In the genomic region with DNA sequence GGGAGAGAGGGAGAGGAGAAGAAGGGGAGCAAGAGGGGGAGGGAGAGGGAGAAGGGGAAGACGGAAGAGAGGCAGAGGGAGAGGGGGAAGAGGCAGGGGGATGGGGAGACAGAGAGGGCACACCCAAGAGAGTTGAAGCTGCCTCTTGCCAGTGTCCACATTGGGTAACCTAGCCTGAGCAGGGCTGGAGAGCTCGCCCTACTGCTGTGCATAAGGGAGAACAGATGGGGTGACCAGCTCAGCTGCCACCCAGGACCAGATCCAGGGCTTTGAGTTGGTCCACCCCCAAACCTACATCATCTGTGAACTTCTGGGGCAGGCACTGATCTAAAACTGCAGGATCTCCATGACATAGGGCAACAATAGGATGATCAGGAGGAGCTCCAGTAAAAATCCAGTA, we compare ENCODE assay signal across 18 mouse cellular contexts.
"Had no signal": no experiment of that assay in that cellular context is flagged by ENCODE, and none has a peak within 500 bp of the region (broad histone marks: within the 10 kb centered on the region; RNA-seq: fewer than 3 reads in every experiment).

No protein-coding gene starts in this region.

- H3K36me3 ChIP-seq: lung, embryonic 15.5 days; midbrain, embryonic 13.5 days; midbrain, embryonic 15.5 days; stomach, embryonic 15.5 days had no signal

- H3K27me3 ChIP-seq: lung, embryonic 15.5 days; megakaryocyte, embryonic 14.5 days; midbrain, embryonic 13.5 days; midbrain, embryonic 15.5 days; neural tube, embryonic 13.5 days; stomach, embryonic 15.5 days had no signal

- ATAC-seq: liver, postnatal 0 days; lung, postnatal 0 days; midbrain, embryonic 13.5 days; midbrain, embryonic 15.5 days had no signal

- H3K4me2 ChIP-seq: lung, embryonic 15.5 days; midbrain, embryonic 11.5 days; midbrain, embryonic 13.5 days; midbrain, embryonic 15.5 days; neural tube, embryonic 13.5 days; stomach, embryonic 15.5 days had no signal

- DNase-seq: liver, postnatal 0 days; lung, adult 2 months; lung, postnatal 14 days; lung, postnatal 36 days; right cerebral cortex, postnatal 14 days; thymus, adult 2 months; thymus, postnatal 25 days; thymus, postnatal 4 days had no signal

- H3K9me3 ChIP-seq: lung, embryonic 15.5 days; megakaryocyte, embryonic 14.5 days; midbrain, embryonic 13.5 days; midbrain, embryonic 15.5 days; neural tube, embryonic 13.5 days; stomach, embryonic 15.5 days had no signal

- H3K4me1 ChIP-seq: midbrain, embryonic 15.5 days; stomach, embryonic 15.5 days had no signal

- H3K27ac ChIP-seq: lung, embryonic 15.5 days; macrophage; midbrain, embryonic 13.5 days; midbrain, embryonic 15.5 days; neural tube, embryonic 13.5 days; stomach, embryonic 15.5 days; stomach, postnatal 0 days had no signal

- H3K4me3 ChIP-seq: lung, embryonic 15.5 days; megakaryocyte, embryonic 14.5 days; midbrain, embryonic 13.5 days; midbrain, embryonic 15.5 days; neural tube, embryonic 13.5 days; stomach, embryonic 15.5 days had no signal

- H3K9ac ChIP-seq: liver, postnatal 0 days; lung, embryonic 15.5 days; midbrain, embryonic 13.5 days; midbrain, embryonic 15.5 days; neural tube, embryonic 13.5 days; stomach, embryonic 15.5 days had no signal
